Mouse (Mus musculus) erythroid progenitor cell, adult 5-6 weeks (primary cell): ENCODE measurements around the gene Gm49395. TPM values are rescaled to one million over a fixed set of nuclear protein-coding genes. Genes with fewer than 3 reads are reported as not detected.

ENCODE experiments used
- ATAC-seq: replicated peaks from 2 replicates; pipeline ENCODE4 v1.8.0; 2016; ENCODE audit warnings: moderate number of reproducible peaks, mild to moderate bottlenecking, moderate TSS enrichment, inconsistent platforms; ENCODE audit not compliant: poor library complexity, low FRiP score, severe bottlenecking
- total RNA-seq, 2 experiments: library from RNA; stranded (forward) in 1 of 2; stranded (reverse) in 1 of 2; fragments of 150-400 nt in 1 of 2; fragments of 186-747, 209-891 nt in 1 of 2; gene quantifications; 2 replicates each; pipeline versions ENCODE4 v1.2.3 to v1.2.4; 2015 to 2017; ENCODE audit warnings: low replicate concordance in 2 of 2

Gene Gm49395
- total RNA-seq, 2 experiments from 2014 or later, result 7.1 TPM; not detected in 1

- ATAC-seq, result no peak
These were observed 98.9 kb downstream of the Gm49395 start for GRCm38 (mm10) chr13:115002837-115003236.

GRCm38 (mm10) chr13:115002155-115002554 is 99.6 kb downstream of the Gm49395 start:
- ATAC-seq, result no peak

- no peak for ATAC-seq
These were observed 102.1 kb downstream of the Gm49395 start for GRCm38 (mm10) chr13:114999582-114999981.

- ATAC-seq, result no peak
These were observed 103.6 kb downstream of the Gm49395 start for GRCm38 (mm10) chr13:114998100-114998499.

GRCm38 (mm10) chr13:114992260-114993014 is 109.3 kb downstream of the Gm49395 start:
- no peak for ATAC-seq

GRCm38 (mm10) chr13:114987668-114988067 is 114.1 kb downstream of the Gm49395 start:
- ATAC-seq, result no peak

GRCm38 (mm10) chr13:114987161-114987560 is 114.6 kb downstream of the Gm49395 start:
- ATAC-seq, result no peak

Other genes starting within 250 kb of the Gm49395 start
- not detected in 2 replicates for gene Itga2, start 169.8 kb downstream of the Gm49395 start, total RNA-seq (2015; ENCODE audit: low replicate concordance)
- 0.08 and 0.13 TPM in 2 replicates for gene Itga2, start 169.8 kb downstream of the Gm49395 start, total RNA-seq (2017; ENCODE audit: low replicate concordance)
- 7.5 and 11.9 TPM in 2 replicates for gene Pelo, start 11.7 kb downstream of the Gm49395 start, total RNA-seq (2015; ENCODE audit: low replicate concordance)
- gene Pelo, start 11.7 kb downstream of the Gm49395 start, total RNA-seq (2017; ENCODE audit: low replicate concordance), result 14.1 and 14.3 TPM in 2 replicates
- gene Itga1, start within 50 bp of the Gm49395 start, total RNA-seq (2015; ENCODE audit: low replicate concordance), result 2.1 and 3.2 TPM in 2 replicates
- 0.76 and 0.77 TPM in 2 replicates for gene Itga1, start within 50 bp of the Gm49395 start, total RNA-seq (2017; ENCODE audit: low replicate concordance)